Mouse (Mus musculus) Patski (cell line): ENCODE data around the gene Atg4a. TPM values are rescaled to one million over a fixed set of nuclear protein-coding genes. Genes with fewer than 3 reads are reported as not detected.

Experiments used
- ATAC-seq: fragments of 100-300 bp; one replicate; pipeline ENCODE4 v1.8.0; 2021
- CTCF ChIA-PET: fragments of 350-600 bp; sonication (Branson Sonifier 250); formaldehyde crosslinking; loops from one replicate; lab custom pipeline; 2022; ENCODE audit warnings: inconsistent platforms; lab: Charles Lee
- POLR2A ChIA-PET: fragments of 350-600 bp; sonication (Branson Sonifier 250); formaldehyde crosslinking; loops from one replicate; lab custom pipeline; 2022; ENCODE audit warnings: antibody characterized with exemption, inconsistent platforms; lab: Charles Lee
- DNase-seq: peaks from one replicate; pipeline ENCODE4 v3.0.0-alpha.2; 2011; ENCODE audit warnings: low read depth, low spot score
- H3K27me3 ChIP-seq: fragments of 371-371 bp; one replicate; pipeline ENCODE4 v1.5.1; 2021
- CTCF ChIP-seq: fragments of 100-300 bp; IDR thresholded peaks from one replicate; pipeline ENCODE4 v1.5.1; 2021
- in situ Hi-C: fragments of 300-500 bp; cut with MboI; formaldehyde crosslinking; loops from 3 replicates; pipeline ENCODE4 v1.11.1; 2018; ENCODE audit warnings: low pct_unique_long_range_greater_than_20kb, mixed read lengths
- polyA plus RNA-seq: library from polyadenylated mRNA; unstranded; gene quantifications from one replicate; pipeline ENCODE4 v1.2.3, GENCODE M21; 2021

The Atg4a gene
- polyA plus RNA-seq, 1 experiment from 2014 or later = 18.3 TPM

DNA sequence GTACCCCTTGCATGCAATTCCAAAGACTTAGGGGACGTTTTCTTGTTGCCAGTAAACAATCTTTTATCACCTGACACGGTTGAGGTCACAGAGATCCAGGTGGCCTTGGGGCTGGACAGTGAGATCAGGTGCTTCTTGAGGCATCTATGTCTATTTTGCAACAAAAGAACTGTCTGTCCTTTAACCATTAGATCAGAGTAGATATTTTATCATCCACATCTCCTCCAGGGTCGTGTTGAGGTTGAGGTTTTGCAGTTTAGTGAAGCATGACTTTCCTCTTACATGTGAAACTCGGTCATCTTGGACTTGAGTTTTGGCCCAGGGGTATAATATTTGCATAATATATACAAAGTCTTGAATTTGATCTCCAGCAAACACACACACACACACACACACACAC is 200.9 kb downstream of the Atg4a start:
- ATAC-seq (peak; percentile 19), DNase-seq (peak; percentile 58)
- in situ Hi-C loops = no loop called here
- POLR2A ChIA-PET = no interaction called here
- no peaks in the 10 kb centered on the region for H3K27me3 ChIP-seq
- CTCF ChIA-PET = interaction anchor here (1.3 to 1.4 kb wide), 2 partner anchors 9 to 11 kb away, joined by 3 read pairs; no protein-coding TSS in a partner anchor
- TF ChIP-seq CTCF = no peak

DNA sequence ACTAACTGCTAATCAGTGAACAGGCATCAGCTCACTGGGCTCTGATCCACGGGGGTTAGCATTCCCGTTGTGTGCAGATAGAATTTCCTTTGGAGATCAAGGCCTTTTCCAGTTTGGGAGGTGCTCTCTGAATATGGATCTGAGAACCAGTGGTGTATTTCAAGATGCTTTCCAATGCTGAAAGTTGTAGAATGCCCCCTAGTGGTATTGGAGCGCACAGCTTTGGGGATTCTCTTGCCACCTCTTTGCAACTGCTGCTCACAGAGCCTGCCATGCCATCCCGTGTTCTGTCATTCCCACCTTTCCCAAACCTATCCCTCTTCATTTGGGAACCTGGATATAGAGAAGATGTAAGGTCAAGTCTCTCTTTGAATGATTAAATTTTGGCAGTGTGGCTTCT is 201.5 kb downstream of the Atg4a start:
- in situ Hi-C loops = no loop called here
- peak; percentile 37 for DNase-seq
- ATAC-seq = no peak
- ChIA-PET POLR2A (no interaction called here), CTCF (interaction anchor here (1.4 kb wide), 1 partner anchor 8 kb away, joined by 3 read pairs; no protein-coding TSS in a partner anchor)
- no peaks in the 10 kb centered on the region for H3K27me3 ChIP-seq
- peak; percentile 73 for TF ChIP-seq CTCF

DNA sequence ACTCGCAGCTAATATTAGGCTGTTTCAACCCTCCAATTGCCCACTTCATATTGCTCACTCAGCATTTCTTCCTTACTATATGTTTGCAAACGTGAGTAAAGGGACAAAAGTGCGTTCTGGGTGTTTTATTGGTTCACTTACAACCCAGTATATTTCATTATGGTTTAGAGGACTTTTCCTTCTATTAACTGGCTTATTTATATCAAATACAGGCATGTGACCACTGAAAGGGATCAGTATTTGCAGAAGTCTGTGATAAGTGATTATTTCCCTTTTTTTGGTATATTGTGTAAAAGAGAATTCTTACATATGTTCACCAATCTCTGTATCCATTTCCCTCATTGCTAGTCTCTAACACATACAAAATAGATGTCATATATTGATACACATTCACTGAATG is 203.7 kb downstream of the Atg4a start:
- in situ Hi-C loops = no loop called here
- no peak for TF ChIP-seq CTCF
- DNase-seq (no peak), ATAC-seq (no peak)
- ChIA-PET CTCF (no interaction called here), POLR2A (no interaction called here)
- H3K27me3 ChIP-seq = no peaks in the 10 kb centered on the region

DNA sequence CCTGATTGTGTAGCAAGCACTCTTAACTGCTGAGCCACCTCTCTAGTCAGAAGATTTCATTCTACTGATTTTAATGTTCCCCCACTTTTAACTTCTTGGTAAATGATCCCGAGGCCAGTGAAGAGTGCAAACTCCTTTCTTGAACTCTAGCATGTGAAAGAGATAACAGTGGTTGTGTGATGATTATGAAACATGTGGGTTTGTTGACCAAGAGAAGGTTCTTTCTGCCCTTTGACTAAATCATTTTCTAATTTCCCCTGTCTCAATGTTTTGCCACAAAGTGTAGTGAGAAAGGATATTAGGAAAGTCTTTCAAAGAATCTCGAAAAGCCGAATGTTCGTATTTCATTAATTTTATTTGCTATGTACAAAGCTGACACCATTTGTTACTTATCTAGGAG is 208.4 kb downstream of the Atg4a start:
- CTCF ChIA-PET = no interaction called here
- in situ Hi-C loops = no loop called here
- H3K27me3 ChIP-seq = no peaks in the 10 kb centered on the region
- TF ChIP-seq CTCF = no peak
- DNase-seq = no peak
- POLR2A ChIA-PET = no interaction called here
- no peak for ATAC-seq

DNA sequence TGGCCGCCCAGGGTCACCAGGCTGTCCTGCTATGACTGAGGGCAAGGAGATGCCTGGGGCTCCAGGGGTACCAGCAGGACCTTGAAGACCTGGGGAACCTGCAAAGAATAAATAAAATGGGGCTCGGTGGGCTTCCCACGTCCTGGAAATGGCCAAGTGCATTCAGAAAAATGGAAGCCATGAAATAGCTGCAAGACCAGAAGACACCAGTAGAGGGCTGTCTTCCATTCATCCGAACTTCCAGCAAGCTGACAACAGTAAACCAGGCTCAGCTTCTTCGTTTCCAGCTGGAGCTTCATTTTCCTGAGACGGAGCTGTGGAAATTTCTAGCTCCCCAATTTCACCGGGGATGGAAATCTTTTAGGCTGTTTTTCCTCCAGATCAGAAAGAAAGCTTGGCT is 218.6 kb downstream of the Atg4a start:
- ChIA-PET POLR2A (no interaction called here), CTCF (interaction anchor here (0.6 to 2.0 kb wide), 4 partner anchors 8 to 26 kb away, joined by 3 to 6 read pairs (median 4); no protein-coding TSS in a partner anchor)
- no peaks in the 10 kb centered on the region for H3K27me3 ChIP-seq
- DNase-seq = no peak
- no peak for ATAC-seq
- no peak for TF ChIP-seq CTCF
- in situ Hi-C loops = no loop called here

- no peak for TF ChIP-seq CTCF
- POLR2A ChIA-PET = no interaction called here
- CTCF ChIA-PET = no interaction called here
- in situ Hi-C loops = no loop called here
- no peaks in the 10 kb centered on the region for H3K27me3 ChIP-seq
- DNase-seq = no peak
- ATAC-seq = no peak
Measured at GRCm38 (mm10) chrX:141195036-141195435, 238.3 kb downstream of the Atg4a start.

GRCm38 (mm10) chrX:141198993-141199392 is 242.3 kb downstream of the Atg4a start:
- POLR2A ChIA-PET = no interaction called here
- no peak for TF ChIP-seq CTCF
- in situ Hi-C loops = no loop called here
- ATAC-seq = peak; percentile 60
- CTCF ChIA-PET = interaction anchor here (1.3 to 2.7 kb wide), 2 partner anchors 9 to 14 kb away, joined by 4 to 11 read pairs; no protein-coding TSS in a partner anchor
- H3K27me3 ChIP-seq = no peaks in the 10 kb centered on the region
- DNase-seq = no peak

DNA sequence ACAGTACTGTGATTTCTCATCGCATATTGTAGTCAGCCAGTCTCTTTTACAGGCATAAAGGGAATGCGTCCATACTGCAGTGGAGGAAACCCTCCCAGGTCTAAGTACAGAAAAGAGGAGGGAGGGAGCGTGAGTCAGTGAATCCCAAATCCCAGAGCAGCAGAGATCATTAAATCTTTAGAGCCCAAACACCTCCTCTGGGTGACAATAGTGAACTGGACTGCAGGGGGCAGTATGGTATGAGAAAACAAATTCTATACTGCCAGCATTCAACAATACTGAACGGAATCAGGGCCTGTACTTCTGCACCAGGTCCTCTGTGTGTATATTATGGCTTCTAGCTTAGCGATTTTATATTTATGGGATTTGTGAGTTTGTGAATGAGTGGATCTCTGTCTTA is 256.1 kb downstream of the Atg4a start:
- in situ Hi-C loops = loop anchor here (10.0 kb wide), 1 partner anchor 882 kb away; no protein-coding TSS in a partner anchor
- no peaks in the 10 kb centered on the region for H3K27me3 ChIP-seq
- peak; percentile 62 for ATAC-seq

More for the DNA sequence above, 256.1 kb downstream of the Atg4a start:
- DNase-seq = no peak
- ChIA-PET POLR2A (no interaction called here), CTCF (interaction anchor here (1.4 to 3.0 kb wide), 2 partner anchors 13 to 20 kb away, joined by 5 to 11 read pairs; no protein-coding TSS in a partner anchor)
- TF ChIP-seq CTCF = peak; percentile 69

Other genes starting within 250 kb of the Atg4a start
- not detected for gene Tex13b, start 143.5 kb upstream of the Atg4a start, polyA plus RNA-seq
- gene Vsig1, start 49.3 kb upstream of the Atg4a start, polyA plus RNA-seq = not detected
- 77.6 TPM for gene Psmd10, start 179 bp upstream of the Atg4a start, polyA plus RNA-seq